Comparison of ENCODE assay signal across 26 mouse cellular contexts in the genomic region with DNA sequence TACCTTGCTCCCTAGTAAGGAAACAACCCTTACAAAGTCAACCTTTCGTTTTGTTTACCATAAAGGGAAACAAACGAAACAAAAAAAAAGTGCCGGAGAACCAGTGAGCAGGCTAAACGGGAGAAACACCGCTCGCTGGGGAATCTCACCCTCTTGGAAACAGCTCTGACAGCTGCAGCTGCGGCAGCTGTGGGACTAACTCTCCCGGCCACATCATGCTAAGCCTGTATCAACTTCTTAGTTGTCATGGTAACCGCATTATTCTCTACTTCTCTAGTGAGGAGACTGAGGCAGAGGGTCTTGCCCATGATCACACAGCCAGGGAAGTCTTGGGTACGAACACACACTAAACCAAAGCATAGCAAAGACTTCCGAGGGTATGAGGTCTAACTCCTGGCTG. TPM values are rescaled to one million over a fixed set of nuclear protein-coding genes. Genes with fewer than 3 reads are reported as not detected.
A peak's percentile ranks its signal among the peaks of the same experiment; 100 is the strongest.
DNase-seq lines count a peak whose midpoint lies in the region; ATAC-seq and TF ChIP-seq lines count a peak whose summit lies in the region.
"Had no signal": no experiment of that assay in that cellular context is flagged by ENCODE, and none has a peak within 500 bp of the region (broad histone marks: within the 10 kb centered on the region; RNA-seq: fewer than 3 reads in every experiment).

No protein-coding gene starts in this region.

- TF ChIP-seq CTCF in heart, adult 2 months (IDR thresholded peaks at IDR 0.05) = no peak
- no peak for TF ChIP-seq CTCF in brain, embryonic 14.5 days (IDR thresholded peaks at IDR 0.05; ENCODE audit: borderline replicate concordance, extremely low read depth, insufficient read depth, insufficient read length)

- peak; percentile 36 for DNase-seq in embryonic facial prominence, embryonic 14.5 days (ENCODE audit: low spot score)
- no peak for DNase-seq in embryonic facial prominence, embryonic 10.5 days (ENCODE audit: low spot score)
- peak; percentile 16 to 24 for DNase-seq in heart, adult 2 months
- no peak for DNase-seq in heart, adult 9 months (ENCODE audit: low spot score in 2 of 2)
- peak; percentile 44 for DNase-seq in R1 (ENCODE audit: low read depth, low spot score)
- DNase-seq in brain, embryonic 14.5 days (ENCODE audit: low read depth) = peak; percentile 30
- DNase-seq in lung, adult 18-20 months = no peak
- DNase-seq in heart, embryonic 10.5 days (ENCODE audit: low spot score) = no peak
- DNase-seq: adrenal gland, adult 2 months; adrenal gland, postnatal 14 days; B cell, adult 2 months; embryo, embryonic 11 days; gastrocnemius, postnatal 25 days; heart, postnatal 36 days; kidney, adult 11 months had no signal

- H3K79me2 ChIP-seq in heart, adult 2 months (replicated peaks; ENCODE audit: control insufficient read depth, insufficient read depth, low read length) = no peaks in the 10 kb centered on the region

- no peak overlapping the region for H3K4me3 ChIP-seq in embryonic facial prominence, embryonic 14.5 days (ENCODE audit: low read depth, low read length)
- no peak overlapping the region for H3K4me3 ChIP-seq in embryonic facial prominence, embryonic 10.5 days
- no peak overlapping the region for H3K4me3 ChIP-seq in heart, adult 2 months
- H3K4me3 ChIP-seq in heart, embryonic 10.5 days = no peak overlapping the region
- H3K4me3 ChIP-seq: embryonic facial prominence, embryonic 15.5 days; forebrain, embryonic 15.5 days; heart, embryonic 12.5 days; heart, embryonic 15.5 days; hindbrain, embryonic 10.5 days; hindbrain, embryonic 13.5 days; intestine, embryonic 15.5 days had no signal

- H3K9ac ChIP-seq in embryonic facial prominence, embryonic 14.5 days (ENCODE audit: low read depth, low read length) = no peak overlapping the region
- H3K9ac ChIP-seq in heart, adult 2 months (ENCODE audit: low read depth, low read length) = no peak overlapping the region
- H3K9ac ChIP-seq: embryonic facial prominence, embryonic 15.5 days; forebrain, embryonic 15.5 days; heart, embryonic 12.5 days; heart, embryonic 15.5 days; hindbrain, embryonic 13.5 days; intestine, embryonic 15.5 days had no signal

- H3K4me2 ChIP-seq in embryonic facial prominence, embryonic 14.5 days (ENCODE audit: low read depth, low read length) = no peak overlapping the region
- H3K4me2 ChIP-seq: embryonic facial prominence, embryonic 15.5 days; forebrain, embryonic 15.5 days; heart, embryonic 15.5 days; hindbrain, embryonic 13.5 days; intestine, embryonic 15.5 days had no signal

- no peak for TF ChIP-seq EP300 in heart, adult 2 months (IDR thresholded peaks at IDR 0.05; ENCODE audit: insufficient read depth, low read depth, low read length)

- intact Hi-C loops in heart, adult 2 months (cut with DNase I) = no loop called here

- no peak overlapping the region for H3K27ac ChIP-seq in embryonic facial prominence, embryonic 14.5 days (replicated peaks; ENCODE audit: low read depth, low read length)
- no peak overlapping the region for H3K27ac ChIP-seq in embryonic facial prominence, embryonic 10.5 days (replicated peaks)
- H3K27ac ChIP-seq in heart, adult 2 months = no peak overlapping the region
- no peak overlapping the region for H3K27ac ChIP-seq in heart, embryonic 10.5 days
- H3K27ac ChIP-seq: embryonic facial prominence, embryonic 15.5 days; forebrain, embryonic 15.5 days; heart, embryonic 15.5 days; hindbrain, embryonic 10.5 days; hindbrain, embryonic 13.5 days; intestine, embryonic 15.5 days had no signal

- H3K9me3 ChIP-seq in embryonic facial prominence, embryonic 14.5 days (ENCODE audit: control insufficient read depth, low read length) = no peaks in the 10 kb centered on the region
- peaks cover 8% of the 10 kb centered on the region; the same call in 1 of the 2 replicates for H3K9me3 ChIP-seq in embryonic facial prominence, embryonic 10.5 days
- H3K9me3 ChIP-seq in heart, embryonic 10.5 days = no peaks in the 10 kb centered on the region
- H3K9me3 ChIP-seq: embryonic facial prominence, embryonic 15.5 days; forebrain, embryonic 15.5 days; G1E; heart, embryonic 12.5 days; heart, embryonic 15.5 days; hindbrain, embryonic 10.5 days; intestine, embryonic 15.5 days had no signal

- 83% methylated on average over 11 of the region's 11 CpGs for WGBS in embryonic facial prominence, embryonic 14.5 days
- 89% methylated on average over 11 of the region's 11 CpGs for WGBS in embryonic facial prominence, embryonic 10.5 days
- 91% methylated on average over 11 of the region's 11 CpGs for WGBS in heart, adult 2 months
- WGBS in heart, embryonic 10.5 days = 85% methylated on average over 11 of the region's 11 CpGs

- no peak for ATAC-seq in embryonic facial prominence, embryonic 14.5 days (ENCODE audit: low read depth)
- ATAC-seq: forebrain, embryonic 15.5 days; hindbrain, embryonic 16.5 days; intestine, embryonic 15.5 days; Patski had no signal

- H3K36me3 ChIP-seq in embryonic facial prominence, embryonic 14.5 days (ENCODE audit: control insufficient read depth, insufficient read depth, low read length) = no peaks in the 10 kb centered on the region
- H3K36me3 ChIP-seq in embryonic facial prominence, embryonic 10.5 days (replicated peaks) = peaks cover 41% of the 10 kb centered on the region
- H3K36me3 ChIP-seq in heart, adult 2 months (ENCODE audit: control insufficient read depth, insufficient read depth, low read length) = no peaks in the 10 kb centered on the region
- H3K36me3 ChIP-seq in heart, embryonic 10.5 days = peaks cover 15% of the 10 kb centered on the region
- H3K36me3 ChIP-seq: heart, embryonic 15.5 days; intestine, embryonic 15.5 days had no signal

- TF ChIP-seq POLR2A in heart, adult 2 months (IDR thresholded peaks at IDR 0.05; ENCODE audit: insufficient read depth, low read depth, low read length) = no peak
- TF ChIP-seq POLR2A in brain, embryonic 14.5 days (IDR thresholded peaks at IDR 0.05; ENCODE audit: borderline replicate concordance, extremely low read depth, insufficient read depth, insufficient read length, poor library complexity, severe bottlenecking) = no peak

- no peaks in the 10 kb centered on the region for H3K27me3 ChIP-seq in embryonic facial prominence, embryonic 14.5 days (replicated peaks; ENCODE audit: control insufficient read depth, insufficient read depth, low read length)
- 0 out of 2 replicates have a peak, but pooled peaks cover 2% of the 10 kb centered on the region for H3K27me3 ChIP-seq in embryonic facial prominence, embryonic 10.5 days (replicated peaks; ENCODE audit: low read depth, poor library complexity, severe bottlenecking)
- H3K27me3 ChIP-seq in heart, adult 2 months (ENCODE audit: control insufficient read depth, insufficient read depth, low read length) = no peaks in the 10 kb centered on the region
- H3K27me3 ChIP-seq in heart, embryonic 10.5 days (ENCODE audit: insufficient read depth, poor library complexity, severe bottlenecking) = no peaks in the 10 kb centered on the region
- H3K27me3 ChIP-seq: CH12.LX; embryonic facial prominence, embryonic 15.5 days; forebrain, embryonic 15.5 days; heart, embryonic 12.5 days; heart, embryonic 15.5 days; hindbrain, embryonic 13.5 days; intestine, embryonic 15.5 days; Patski had no signal

- H3K4me1 ChIP-seq in embryonic facial prominence, embryonic 14.5 days (ENCODE audit: control insufficient read depth, insufficient read depth, low read length) = peaks cover 13% of the 10 kb centered on the region
- peaks cover 18% of the 10 kb centered on the region for H3K4me1 ChIP-seq in embryonic facial prominence, embryonic 10.5 days
- peaks cover 13% of the 10 kb centered on the region for H3K4me1 ChIP-seq in heart, adult 2 months (ENCODE audit: control insufficient read depth, insufficient read depth, low read length)
- H3K4me1 ChIP-seq in heart, embryonic 10.5 days = peaks cover 31% of the 10 kb centered on the region

RNA-seq across cellular contexts. Expression of gene Camkk2, which starts 5.5 kb away (rescaled TPM):
- polyA plus RNA-seq in embryonic facial prominence, embryonic 14.5 days (2014; fragmentation: Nextera tagmentation; extraction: Ambion mirVana) = 27.7 and 28.4 TPM in 2 replicates
- polyA plus RNA-seq in embryonic facial prominence, embryonic 10.5 days (2016; fragmentation: Nextera tagmentation; extraction: Ambion mirVana) = 21.9 and 26.3 TPM in 2 replicates
- 10 to 100 TPM; 10.2 to 13.6 TPM for total RNA-seq in heart, adult 2 months (2021)
- polyA plus RNA-seq in heart, adult 2 months (2012; rRNA removed) = 9.3 and 10.5 TPM in 2 replicates
- polyA plus RNA-seq in brain, embryonic 14.5 days (2012; rRNA removed) = 53.0 and 59.7 TPM in 2 replicates
- 16.6 and 21.3 TPM in 2 replicates for polyA plus RNA-seq in heart, embryonic 10.5 days (2016; fragmentation: Nextera tagmentation; extraction: Ambion mirVana)

RNA-seq across cellular contexts. Expression of gene Anapc5, which starts 47.4 kb away (rescaled TPM):
- 367 and 424 TPM in 2 replicates for polyA plus RNA-seq in embryonic facial prominence, embryonic 14.5 days (2014; fragmentation: Nextera tagmentation; extraction: Ambion mirVana)
- polyA plus RNA-seq in embryonic facial prominence, embryonic 10.5 days (2016; fragmentation: Nextera tagmentation; extraction: Ambion mirVana) = 477 and 502 TPM in 2 replicates
- 100 to 1,000 TPM; 150 to 165 TPM for total RNA-seq in heart, adult 2 months (2021)
- 210 and 302 TPM in 2 replicates for polyA plus RNA-seq in heart, adult 2 months (2012; rRNA removed)
- 621 and 683 TPM in 2 replicates for polyA plus RNA-seq in brain, embryonic 14.5 days (2012; rRNA removed)
- polyA plus RNA-seq in heart, embryonic 10.5 days (2016; fragmentation: Nextera tagmentation; extraction: Ambion mirVana) = 405 and 415 TPM in 2 replicates

Comparison
In these comparisons a context has a peak if more than half of its experiments do, and no peak if none do; other contexts are left out.
1. DNase-seq: peak in embryonic facial prominence, embryonic 14.5 days (single experiment), heart, adult 2 months (2 of 2), R1 (single experiment) and brain, embryonic 14.5 days (single experiment); none in embryonic facial prominence, embryonic 10.5 days (single experiment), heart, adult 9 months (0 of 2), lung, adult 18-20 months (0 of 2) and heart, embryonic 10.5 days (single experiment).